Mouse (Mus musculus): ENCODE data around the gene Unc119b.
"Not testable (repeated sequence)": the region's sequence is repeated elsewhere in the genome, so short reads cannot be mapped to it uniquely, and the experiment has no call there.

Unc119b gene

DNA sequence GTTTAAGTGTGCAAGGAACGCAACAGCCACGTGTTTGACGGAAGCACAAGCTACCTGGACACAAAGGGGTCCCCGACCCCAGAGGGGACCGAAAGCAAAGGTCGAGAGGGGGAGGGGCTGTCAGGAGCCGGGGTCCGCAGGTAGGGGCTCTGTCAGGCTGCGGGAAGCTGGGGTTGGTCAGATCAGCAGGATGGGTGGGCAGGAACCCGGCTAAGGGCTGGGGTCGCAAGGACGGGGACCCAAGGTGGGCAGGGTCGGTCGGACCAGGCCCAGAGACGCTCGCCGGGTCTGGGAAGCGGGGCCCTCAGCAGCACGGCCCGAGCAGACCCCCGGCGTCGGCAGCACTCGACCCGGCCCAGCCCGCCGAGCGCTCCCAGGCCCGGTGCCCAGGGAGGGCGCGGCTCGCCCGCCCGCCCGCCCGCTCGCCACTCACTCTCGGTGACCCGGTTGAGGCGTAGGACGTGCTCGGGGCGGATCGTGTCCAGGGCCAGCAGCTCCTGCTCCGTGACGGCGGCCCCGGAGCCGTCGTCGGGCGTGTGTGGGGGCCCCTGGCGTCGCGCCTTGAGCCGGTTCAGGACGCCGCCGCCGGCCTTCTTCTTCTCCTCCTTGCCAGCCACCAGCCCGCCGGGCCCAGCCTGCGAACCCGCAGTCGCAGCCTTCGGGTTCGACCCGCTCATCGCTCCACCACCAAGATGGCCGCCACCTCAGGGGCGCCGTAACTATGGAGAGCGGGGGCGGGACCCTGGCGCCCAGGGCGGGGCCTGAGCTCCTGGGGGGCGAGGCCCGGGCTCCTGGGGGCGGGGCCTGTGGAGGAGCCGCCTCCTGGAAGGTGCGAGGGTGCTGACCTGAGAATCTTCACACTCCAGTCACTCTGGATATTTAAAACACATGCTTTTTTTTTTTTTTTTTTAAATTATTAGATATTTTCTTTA, at the start of gene Unc119b:
TSS of gene Unc119b (minus strand) at position 742 of the 932 bp plus-strand sequence.
- DNase-seq, result peak; percentile 89

DNA sequence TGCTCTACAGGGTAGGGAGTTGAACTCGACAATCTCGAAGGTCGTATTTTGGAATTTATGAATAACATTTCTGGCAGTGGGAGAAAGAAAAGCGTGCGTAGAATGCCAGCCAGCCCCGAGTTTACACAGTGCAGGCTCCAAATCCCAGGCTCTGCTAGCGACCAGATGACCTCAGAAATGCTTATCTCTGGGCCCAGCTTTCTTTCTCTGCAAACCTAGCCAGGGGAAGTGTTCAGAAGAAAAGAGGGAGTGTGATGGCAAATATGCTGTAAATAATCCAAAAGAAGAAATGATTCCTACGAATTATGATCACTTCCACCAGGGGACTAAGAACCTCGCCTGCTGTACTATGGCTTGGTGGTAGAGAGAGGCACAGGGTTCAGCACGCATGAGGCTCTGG, 48.7 kb upstream of the Unc119b start:
- no peak for DNase-seq

DNA sequence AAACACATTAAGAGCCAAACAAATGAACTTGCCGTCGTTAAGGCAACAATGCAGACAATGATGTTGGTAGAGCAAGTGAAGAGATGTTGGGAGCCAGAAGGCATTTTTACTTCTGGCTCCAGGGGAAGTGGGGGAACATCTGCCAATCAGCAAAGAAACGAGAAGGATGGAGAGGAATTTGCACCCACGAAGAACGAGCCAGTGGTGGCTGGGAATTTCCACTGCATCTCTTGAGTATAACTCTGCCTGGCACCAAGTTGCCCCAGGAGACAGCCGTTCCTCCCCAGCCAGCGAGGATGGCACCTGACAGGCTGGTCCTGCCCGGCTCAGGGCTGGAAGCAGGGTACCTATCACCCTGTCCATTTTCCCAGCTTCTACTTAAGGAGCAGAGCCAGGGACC, 48.1 kb upstream of the Unc119b start:
- DNase-seq, result no peak

DNA sequence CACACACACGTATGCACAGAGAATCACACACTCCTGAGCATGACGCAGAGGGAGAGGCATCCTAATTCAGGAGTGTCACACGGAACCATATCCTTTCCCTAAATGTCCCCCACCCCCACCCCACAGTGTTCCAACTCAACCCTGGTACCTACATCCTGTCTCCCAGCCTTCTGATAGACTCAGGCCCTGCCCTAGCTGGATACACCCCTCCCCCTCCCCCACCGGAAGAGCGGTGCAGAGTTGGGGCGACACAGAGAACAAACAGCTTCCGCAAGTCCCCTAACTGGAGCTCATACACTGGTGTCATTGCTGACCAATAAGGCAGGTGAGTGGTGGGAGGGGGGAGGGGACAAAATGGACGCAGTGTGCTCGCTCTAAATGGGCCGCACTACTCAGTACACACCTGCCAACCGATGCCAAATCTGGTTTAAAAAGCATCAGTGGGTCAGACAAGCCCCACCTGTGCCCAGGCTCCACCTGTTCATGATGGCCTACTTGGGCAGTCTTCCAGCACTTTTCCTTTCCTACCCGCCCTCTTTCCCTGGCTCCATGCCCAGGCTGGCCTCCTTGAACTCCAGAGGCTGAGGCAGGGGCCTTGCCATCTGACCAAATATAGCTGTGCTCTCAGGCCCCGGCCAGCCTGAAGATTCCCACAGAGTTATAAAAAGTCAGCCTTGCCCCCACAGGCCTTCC, 46.6 kb upstream of the Unc119b start:
- peak; percentile 77 for DNase-seq

DNA sequence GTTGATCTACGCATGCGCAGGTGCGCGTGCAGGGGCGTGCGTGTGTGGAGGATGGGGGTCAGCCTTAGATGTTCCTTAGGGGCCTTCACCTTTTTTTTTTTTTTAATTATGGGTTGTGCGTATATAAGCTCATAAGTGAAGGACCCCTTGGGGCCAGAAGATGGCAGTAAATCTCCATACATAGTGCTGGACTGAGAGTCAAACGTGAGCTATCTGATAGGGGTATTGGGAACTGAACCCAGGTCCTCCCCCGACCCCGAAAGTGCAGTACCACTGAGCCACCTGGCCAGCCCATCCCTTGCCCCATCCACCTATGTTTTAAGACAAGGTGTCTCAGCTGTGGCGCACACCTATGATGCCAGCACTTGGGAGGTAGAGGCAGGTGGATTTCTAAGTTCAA, 44.8 kb upstream of the Unc119b start:
- DNase-seq, result no peak

DNA sequence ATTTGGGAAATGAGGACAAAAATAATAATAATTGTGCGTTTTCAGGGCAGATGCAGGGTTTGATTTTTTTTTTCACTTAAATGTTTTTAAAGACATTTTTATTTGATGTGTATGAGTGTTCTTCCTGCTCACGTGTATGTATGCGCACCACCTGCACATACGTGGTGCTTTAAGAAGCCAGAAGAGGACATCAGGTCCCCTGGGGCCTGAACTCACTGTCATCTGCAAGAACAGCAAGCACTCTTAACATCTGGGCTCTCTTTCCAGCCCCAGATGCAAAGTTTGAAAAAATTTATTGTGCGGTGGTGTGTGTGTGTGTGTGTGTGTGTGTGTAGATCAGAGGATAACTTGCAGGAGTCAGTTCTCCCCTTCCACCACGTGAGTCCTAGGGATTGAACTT, 43.1 kb upstream of the Unc119b start:
- DNase-seq, result no peak

DNA sequence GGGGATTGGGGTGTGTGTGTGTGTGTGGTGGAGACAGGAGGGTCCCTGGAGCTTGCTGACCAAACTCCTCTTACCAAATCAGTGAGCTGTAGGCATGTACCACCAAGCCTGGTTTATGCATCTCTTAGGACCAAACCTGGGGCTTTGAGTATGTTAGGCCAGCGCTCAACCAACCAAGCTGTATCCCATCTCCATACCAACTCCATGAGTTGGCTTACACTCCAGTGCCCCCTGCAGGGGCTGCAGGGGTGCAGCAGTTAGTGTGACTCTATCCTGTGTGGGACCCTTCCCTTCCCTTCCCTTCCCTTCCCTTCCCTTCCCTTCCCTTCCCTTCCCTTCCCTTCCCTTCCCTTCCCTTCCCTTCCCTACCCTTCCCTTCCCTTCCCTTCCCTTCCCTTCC, 39.8 kb upstream of the Unc119b start:
- DNase-seq, result no peak

DNA sequence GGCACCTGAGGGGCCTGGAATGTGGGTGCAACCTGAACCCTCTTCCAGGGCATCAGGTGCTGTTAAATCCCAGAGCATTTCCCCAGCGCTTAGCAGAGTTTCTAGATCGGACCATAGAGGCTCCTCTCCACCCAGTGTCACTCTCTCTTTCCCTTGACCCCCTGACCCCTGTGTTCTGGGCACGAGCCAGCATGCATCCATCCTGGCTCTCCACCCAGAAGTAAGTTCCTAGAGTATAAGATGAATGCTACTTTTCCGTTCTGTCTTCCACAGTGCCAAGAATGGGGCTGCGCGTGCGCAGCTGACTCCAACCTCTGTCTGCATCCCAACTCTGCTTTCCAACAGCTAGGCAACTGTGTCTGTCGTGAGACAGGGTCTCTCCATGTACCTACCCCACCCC, 35.4 kb upstream of the Unc119b start:
- DNase-seq, result no peak

DNA sequence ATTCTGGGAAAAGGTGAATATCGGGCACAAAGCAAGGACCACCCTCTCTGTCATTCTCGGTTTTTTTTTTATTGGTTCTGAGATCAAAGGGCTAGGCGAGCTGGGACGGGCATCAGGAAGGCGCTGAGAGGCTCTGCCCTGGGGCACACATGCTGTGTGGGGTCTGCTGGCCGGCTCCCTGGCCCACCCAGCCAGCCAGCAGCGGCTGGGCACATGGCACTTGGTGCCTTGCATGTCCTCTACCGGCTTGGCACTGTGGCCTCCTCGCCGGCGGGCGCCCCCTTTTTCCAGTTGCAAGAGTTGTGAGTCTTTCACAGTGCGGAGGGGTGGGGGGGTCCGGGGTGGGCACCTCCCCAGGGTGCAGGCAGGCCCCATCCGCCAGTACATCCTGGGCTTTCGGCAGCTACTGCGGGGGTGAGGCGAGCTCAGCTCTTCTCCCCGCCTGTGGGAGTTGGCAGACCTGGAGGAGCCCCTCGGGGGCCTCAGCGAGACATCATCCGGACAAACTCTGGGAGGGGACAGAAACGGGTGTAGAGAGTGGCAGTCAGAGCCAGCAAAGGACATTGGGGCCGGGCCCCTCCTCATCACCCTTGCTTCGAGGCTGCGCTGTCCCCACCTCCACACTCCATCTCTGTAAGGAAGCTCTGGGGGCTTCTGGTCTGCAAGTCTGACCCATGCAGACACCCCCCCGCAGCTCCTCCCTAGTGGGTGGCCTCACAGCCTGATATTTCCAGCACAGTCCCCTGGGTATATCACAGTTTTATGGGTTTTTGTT, 34.1 kb upstream of the Unc119b start:
- no peak for DNase-seq

DNA sequence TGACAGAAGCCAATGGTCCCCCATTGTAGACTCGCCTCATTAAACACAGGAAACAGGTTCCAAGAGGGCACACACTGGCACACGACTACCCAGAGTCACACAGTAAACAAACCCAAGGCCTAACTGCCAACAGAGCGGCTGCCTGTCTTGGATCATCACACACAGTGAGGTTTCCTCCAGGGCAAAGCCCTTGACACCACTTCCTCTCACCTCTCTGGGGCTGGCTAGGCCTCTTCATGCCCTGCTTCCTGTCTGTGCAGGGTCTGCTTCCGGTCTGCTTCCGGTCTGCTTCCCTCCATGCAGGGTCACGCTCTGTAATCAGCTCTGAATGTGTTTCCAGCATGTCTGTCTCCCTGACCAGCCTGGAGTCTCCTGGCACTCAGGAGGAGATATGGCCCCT, 32.6 kb upstream of the Unc119b start:
- no peak for DNase-seq

DNA sequence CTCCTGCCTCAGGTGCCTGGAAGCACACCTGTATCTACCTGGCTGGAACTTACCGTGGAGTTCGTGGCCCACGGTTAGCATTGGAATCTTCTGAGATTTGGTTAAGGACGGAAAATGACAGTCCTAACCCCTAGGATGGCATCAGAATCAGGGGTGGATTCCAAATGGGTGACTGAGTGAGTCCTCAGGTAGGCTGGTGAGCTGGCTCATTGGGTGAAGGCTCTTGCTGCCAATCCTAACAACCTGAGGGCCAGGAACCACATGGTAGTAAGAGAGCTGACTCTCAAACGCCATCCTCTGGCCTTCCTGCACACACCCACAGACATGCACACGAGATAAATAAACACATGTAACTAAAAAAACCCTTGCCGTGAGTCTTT, 32.0 kb upstream of the Unc119b start:
- DNase-seq, result no peak

DNA sequence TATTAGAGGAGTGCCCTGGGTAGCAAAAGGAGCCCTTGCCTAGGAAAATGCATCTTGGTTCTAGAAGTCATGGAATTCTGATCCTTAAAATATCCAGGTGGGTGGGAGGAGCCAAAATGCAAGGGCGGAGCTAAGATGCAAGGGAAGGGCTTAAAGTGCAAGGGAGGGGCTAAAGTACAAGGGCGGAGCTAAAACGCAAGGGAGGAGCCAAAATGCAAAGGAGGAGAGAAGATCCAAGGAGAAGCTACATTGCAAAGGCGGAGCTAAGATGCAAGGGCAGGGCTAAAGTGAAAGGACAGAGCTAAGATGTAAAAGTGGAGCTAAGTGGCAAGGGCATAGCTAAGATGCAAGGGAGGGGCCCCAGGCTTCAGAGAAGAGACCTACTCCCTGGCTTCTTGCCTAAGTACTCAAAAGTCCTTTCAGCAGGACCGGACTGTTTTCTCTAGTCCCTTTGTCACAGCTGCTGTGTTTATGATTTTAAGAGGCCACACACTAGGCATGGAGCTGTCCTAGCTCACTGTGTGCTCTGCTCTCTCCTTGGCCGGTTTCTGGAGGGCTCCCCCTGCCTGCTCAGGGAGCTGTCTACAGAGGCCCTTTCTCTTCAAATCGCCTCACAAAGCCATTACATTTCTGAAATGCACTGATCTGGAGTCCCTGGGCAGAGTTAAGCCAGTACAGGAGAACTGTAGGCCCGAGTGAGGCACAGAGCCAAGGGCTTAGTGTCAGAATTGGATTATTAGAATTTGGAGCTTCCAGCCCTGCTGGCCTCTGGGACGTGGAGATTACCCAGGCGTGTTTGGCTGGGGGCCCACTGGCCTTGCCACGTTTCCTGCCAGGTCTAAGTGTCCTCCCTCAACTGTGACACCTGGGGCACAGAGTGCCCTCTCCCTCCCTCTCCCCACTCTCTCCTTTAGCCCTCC, 31.4 kb upstream of the Unc119b start:
- no peak for DNase-seq

DNA sequence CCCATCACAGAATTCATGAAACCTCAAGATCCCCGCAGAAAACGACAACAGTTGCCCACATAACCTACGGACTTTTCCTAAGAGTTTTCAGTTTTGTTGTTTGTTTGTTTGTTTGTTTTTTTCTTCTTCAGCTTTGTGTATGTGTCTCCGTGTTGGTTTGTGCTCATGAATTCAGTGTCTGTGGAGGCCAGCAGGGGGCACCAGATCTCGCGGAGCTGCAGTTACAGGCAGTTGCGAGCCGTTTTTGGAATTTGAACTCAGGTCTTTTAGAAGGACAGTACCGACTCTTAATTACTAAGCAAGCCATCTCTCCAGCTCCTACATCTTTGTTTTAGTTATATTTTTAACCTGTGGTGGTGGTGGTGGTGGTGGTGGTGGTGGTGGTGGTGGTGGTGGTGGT, 30.6 kb upstream of the Unc119b start:
- no peak for DNase-seq

DNA sequence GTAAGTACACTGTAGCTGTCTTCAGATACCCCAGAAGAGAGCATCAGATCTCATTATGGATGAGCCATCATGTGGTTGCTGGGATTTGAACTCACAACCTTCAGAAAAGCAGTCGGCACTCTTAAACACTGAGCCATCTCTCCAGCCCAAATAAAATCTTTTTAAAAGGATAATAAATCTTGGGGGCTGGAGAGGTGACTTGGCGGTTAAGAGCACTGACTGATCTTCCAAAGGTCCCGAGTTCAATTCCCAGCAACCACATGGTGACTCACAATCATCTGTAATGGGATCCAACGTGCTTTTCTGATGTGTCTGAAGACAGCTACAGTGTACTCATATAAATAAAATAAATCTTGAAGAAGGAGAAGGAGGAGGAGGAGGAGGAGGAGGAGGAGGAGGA, 29.7 kb upstream of the Unc119b start:
- not testable (repeated sequence) for DNase-seq

DNA sequence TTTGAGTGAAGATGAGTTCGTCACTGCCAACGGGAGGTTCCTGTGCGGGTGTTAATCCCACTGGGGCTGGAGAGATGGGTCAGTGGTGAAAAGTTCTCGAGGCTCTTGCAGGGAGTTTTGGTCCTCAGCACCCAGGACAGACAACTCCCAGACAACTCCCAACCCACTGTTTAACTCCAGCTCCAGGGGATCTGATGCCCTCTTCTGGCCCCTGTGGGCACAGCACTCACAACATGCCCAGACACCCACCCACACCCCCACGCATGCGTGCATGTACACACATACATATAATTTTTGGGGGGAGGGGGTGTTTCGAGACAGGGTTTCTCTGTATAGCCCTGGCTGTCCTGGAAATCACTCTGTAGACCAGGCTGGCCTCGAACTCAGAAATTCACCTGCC, 28.8 kb upstream of the Unc119b start:
- peak; percentile 55 for DNase-seq

DNA sequence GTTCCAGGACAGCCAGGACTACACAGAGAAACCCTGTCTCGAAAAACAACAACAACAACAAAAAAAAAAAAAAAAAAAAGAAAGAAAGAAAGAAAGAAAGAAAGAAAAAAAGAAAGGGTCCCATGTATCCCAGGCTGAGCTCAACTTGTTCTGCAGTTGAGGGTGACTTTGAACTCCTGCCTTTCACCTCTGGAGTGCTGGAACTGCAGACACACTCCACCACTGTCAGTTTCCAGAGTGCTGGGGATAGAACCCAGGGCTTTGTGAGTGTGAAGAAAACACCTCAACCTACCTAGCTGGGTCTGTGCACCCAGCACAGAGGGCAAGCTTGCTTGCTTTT, 27.1 kb upstream of the Unc119b start:
- DNase-seq, result not testable (repeated sequence)

DNA sequence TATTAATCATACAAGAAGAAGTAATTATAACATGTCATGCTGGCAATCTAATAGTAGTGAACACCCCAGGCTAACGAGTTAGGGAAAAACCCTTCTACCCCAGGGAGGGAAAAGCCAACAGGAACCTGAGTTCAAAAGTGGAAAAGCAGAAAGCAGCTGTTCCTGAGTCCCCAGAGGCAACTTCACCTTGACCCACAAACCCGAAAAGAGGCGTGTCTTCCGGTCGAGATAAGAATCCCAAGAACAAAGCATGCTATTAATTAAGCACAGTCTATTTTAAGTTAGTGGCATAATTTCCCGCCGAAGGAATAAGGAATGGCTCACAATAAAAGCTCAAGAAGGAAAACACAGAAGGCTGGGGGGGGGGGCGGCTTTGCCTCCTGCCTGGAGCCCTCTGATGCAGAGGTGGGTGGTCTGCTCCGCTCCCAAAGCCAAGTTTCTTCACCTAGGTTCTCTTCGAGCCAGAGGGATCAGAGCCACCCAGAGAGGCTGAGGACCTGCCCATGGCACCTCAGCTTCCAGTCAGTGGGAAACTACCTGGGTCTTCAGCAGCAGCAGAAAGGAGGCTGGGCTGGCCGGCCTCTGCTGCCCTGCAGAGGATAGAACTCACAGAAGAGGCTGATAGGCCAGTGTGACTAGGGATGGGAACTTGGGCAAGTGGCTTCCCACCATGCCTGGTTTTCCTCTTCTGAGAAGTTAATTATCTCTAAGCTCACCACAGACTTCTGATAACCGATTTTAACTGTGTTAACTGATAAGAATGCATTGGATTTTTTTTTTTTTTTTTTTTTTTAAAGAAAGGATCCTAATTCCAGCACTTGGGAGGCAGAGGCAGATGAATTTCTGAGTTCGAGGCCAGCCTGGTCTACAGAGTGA, 26.5 kb upstream of the Unc119b start:
- no peak for DNase-seq

DNA sequence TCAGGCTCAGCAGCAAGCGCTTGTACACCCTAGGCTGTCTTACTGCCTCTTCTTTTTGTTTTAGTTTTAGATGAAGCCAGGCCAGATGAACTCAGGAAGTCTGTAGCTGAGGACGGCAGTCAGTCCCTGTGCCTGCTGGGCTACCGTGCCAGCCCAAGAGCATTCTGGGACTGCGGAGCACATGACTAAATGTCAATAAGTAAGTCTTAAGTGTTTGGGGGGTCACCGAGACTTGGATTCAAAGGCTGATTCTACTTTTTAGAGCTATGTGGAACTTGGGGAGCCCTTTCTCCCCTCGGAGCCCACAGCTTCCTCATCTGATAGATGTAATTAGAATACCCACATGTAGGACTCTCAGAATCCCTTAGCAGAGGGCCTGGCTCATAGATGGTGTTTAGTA, 25.9 kb upstream of the Unc119b start:
- DNase-seq, result no peak

DNA sequence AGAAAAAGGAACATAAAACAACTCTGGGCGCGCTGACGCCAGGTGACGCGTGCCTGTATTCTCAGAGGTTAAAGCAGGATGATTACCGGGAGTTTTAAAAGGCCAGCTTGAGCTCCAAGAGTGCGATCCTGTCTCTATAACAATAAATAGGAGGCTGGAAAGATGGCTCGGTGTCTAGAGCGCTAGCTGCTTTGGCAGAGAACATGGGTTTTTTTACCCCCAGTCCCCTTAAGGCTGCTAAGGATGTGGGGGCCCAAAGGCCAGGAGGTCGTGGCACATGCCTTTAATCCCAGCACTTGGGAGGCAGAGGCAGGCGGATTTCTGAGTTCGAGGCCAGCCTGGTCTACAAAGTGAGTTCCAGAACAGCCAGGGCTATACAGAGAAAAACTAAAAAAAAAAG, 24.4 kb upstream of the Unc119b start:
- DNase-seq, result no peak

DNA sequence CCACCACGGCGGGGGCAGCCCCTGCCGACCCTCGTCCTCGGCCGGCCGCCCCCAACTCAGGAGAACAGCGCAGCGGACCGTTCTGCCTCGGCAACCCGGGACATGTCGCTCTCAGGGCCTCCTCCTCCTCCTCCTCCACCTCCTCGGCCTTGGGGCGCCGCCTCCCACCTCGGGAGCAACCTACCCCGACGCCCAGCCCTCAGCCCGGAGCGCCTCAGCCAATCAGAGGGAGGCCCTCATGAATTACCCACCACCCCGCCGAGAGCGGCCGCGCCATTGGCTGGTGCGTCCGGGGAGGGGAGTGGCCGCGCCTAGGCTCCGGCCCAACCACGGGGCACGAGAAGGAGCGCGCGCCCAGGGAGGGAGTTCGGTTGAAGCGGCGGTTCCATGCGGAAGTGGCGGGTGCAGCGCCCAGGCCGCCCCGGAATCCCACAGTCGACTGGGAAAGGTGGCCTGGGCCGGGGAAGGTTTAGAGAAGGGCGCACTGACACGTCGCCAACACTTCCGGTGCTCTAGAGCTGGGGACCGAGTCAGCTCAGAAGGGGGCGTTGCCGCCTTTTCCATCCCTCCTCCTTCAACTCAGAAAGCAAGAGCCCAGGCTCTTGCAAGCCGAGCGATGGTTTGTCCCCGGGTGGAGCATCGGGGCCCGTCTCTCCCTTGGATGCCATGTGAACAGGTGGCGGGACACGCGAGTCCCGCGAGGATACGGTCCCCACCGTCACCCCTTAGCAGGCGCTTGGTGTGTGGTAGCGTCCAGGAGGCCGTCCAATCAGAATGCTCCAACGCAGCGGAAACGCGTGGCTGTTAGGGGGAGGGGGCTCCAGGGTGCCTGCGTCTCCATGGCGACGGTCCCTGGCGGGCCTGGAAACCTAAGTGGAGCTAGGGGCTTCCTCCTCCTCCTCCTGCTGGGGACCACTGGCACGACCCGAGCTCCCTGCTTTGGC, 23.5 kb upstream of the Unc119b start, which contains the start of gene Mlec:
TSS of gene Mlec (minus strand) at position 140 of the 944 bp plus-strand sequence.
- DNase-seq, result peak; percentile 99

All from cerebellum, adult 8-10 months (tissue).